Mouse (Mus musculus) MEL (cell line): ENCODE measurements at regions not wholly inside any gene's neighbourhood (a gene's known extent, or its start where the extent isn't known, plus 50 kb on each side); places are given as distances from the start of the nearest gene placed in this dataset.

Experiments
- DNase-seq: peaks from one replicate; pipeline ENCODE4 v3.0.0; 2011; ENCODE audit warnings: low read depth, low spot score
- H3K27ac ChIP-seq: 2 replicates; pipeline ENCODE4 v1.5.1; 2012; ENCODE audit warnings: low read depth, mild to moderate bottlenecking, control low read depth, low read length, moderate library complexity; ENCODE audit not compliant: control insufficient read depth
- H3K27me3 ChIP-seq, 2 experiments: fragments of 150-350 bp in 1 of 2; sonication (generic) in 1 of 2; 2 replicates each; pipeline ENCODE4 v1.6.1; 2012; ENCODE audit warnings: low read length in 2 of 2, mild to moderate bottlenecking in 2 of 2, improper control_type of control experiment in 1 of 2, moderate library complexity in 1 of 2; ENCODE audit not compliant: insufficient read depth in 2 of 2, control insufficient read depth in 1 of 2
- H3K36me3 ChIP-seq, 2 experiments: 2 replicates each; pipeline ENCODE4 v1.6.1; 2012 to 2014; ENCODE audit warnings: low read length in 2 of 2, improper control_type of control experiment in 1 of 2, inconsistent platforms in 1 of 2, mild to moderate bottlenecking in 1 of 2; ENCODE audit not compliant: insufficient read depth in 2 of 2, control insufficient read depth in 1 of 2
- H3K4me1 ChIP-seq, 2 experiments: fragments of 150-350 bp in 1 of 2; sonication (generic) in 1 of 2; 2 replicates each; pipeline ENCODE4 v1.6.1; 2012; ENCODE audit warnings: low read length in 2 of 2, improper control_type of control experiment in 1 of 2, mild to moderate bottlenecking in 1 of 2; ENCODE audit not compliant: insufficient read depth in 2 of 2, control insufficient read depth in 1 of 2
- H3K4me3 ChIP-seq, 2 experiments: fragments of 150-350 bp in 1 of 2; sonication (generic) in 1 of 2; 2 replicates each; pipeline ENCODE4 v1.5.1; 2012; ENCODE audit warnings: low read depth in 2 of 2, low read length in 2 of 2, mild to moderate bottlenecking in 2 of 2, moderate library complexity in 2 of 2, control low read depth in 1 of 2, improper control_type of control experiment in 1 of 2; ENCODE audit not compliant: control insufficient read depth in 1 of 2, insufficient read depth in 1 of 2
- H3K79me2 ChIP-seq: 2 replicates; pipeline ENCODE4 v1.6.1; 2012; ENCODE audit warnings: mild to moderate bottlenecking, low read length, moderate library complexity; ENCODE audit not compliant: control insufficient read depth, poor library complexity, insufficient read depth
- H3K9ac ChIP-seq: 2 replicates; pipeline ENCODE4 v1.6.1; 2012; ENCODE audit warnings: low read depth, mild to moderate bottlenecking, control low read depth, low read length, moderate library complexity; ENCODE audit not compliant: control insufficient read depth, poor library complexity, severe bottlenecking
- H3K9me3 ChIP-seq: fragments of 150-350 bp; sonication (generic); replicated peaks from 2 replicates; pipeline ENCODE4 v1.6.1; 2012; ENCODE audit warnings: mild to moderate bottlenecking, low read length, improper control_type of control experiment, moderate library complexity; ENCODE audit not compliant: insufficient read depth
- CHD1 ChIP-seq: IDR thresholded peaks from 2 replicates; pipeline ENCODE4 v1.6.1; 2012; ENCODE audit warnings: low read depth, mild to moderate bottlenecking, inconsistent platforms, low read length, improper control_type of control experiment
- CHD2 ChIP-seq: IDR thresholded peaks from 2 replicates; pipeline ENCODE4 v1.6.1; 2011; ENCODE audit warnings: low read length, improper control_type of control experiment
- CTCF ChIP-seq, 3 experiments: IDR thresholded peaks in 2 of 3; conservative IDR thresholded peaks in 1 of 3; 2 replicates each; pipeline ENCODE4 v1.5.1; 2011 to 2012; ENCODE audit warnings: low read length in 3 of 3, low read depth in 2 of 3, mild to moderate bottlenecking in 2 of 3, improper control_type of control experiment in 1 of 3, inconsistent platforms in 1 of 3, mixed read lengths in 1 of 3, moderate library complexity in 1 of 3; ENCODE audit not compliant: control insufficient read depth in 1 of 3, insufficient read depth in 1 of 3, poor library complexity in 1 of 3, severe bottlenecking in 1 of 3
- ELF1 ChIP-seq: IDR thresholded peaks from 2 replicates; pipeline ENCODE4 v1.6.1; 2014; ENCODE audit warnings: low read depth, mild to moderate bottlenecking, inconsistent platforms, low read length, improper control_type of control experiment, moderate library complexity
- EP300 ChIP-seq, 2 experiments: IDR thresholded peaks; 2 replicates each; pipeline ENCODE4 v1.6.1; 2011; ENCODE audit warnings: improper control_type of control experiment in 2 of 2, low read length in 2 of 2, low read depth in 1 of 2, mild to moderate bottlenecking in 1 of 2
- GATA1 ChIP-seq: IDR thresholded peaks from 2 replicates; pipeline ENCODE4 v1.6.1; 2011; ENCODE audit warnings: low read depth, low read length, improper control_type of control experiment
- KAT2A ChIP-seq: conservative IDR thresholded peaks from 2 replicates; pipeline ENCODE4 v1.6.1; 2012; ENCODE audit warnings: low read depth, low read length, improper control_type of control experiment, inconsistent platforms
- MAFK ChIP-seq: IDR thresholded peaks from 2 replicates; pipeline ENCODE4 v1.6.1; 2011; ENCODE audit warnings: low read depth, mild to moderate bottlenecking, low read length, improper control_type of control experiment, borderline replicate concordance
- MAX ChIP-seq: IDR thresholded peaks from 2 replicates; pipeline ENCODE4 v1.6.1; 2011; ENCODE audit warnings: low read length, improper control_type of control experiment
- MAZ ChIP-seq: IDR thresholded peaks from 2 replicates; pipeline ENCODE4 v1.6.1; 2012; ENCODE audit warnings: low read depth, mild to moderate bottlenecking, inconsistent platforms, low read length, improper control_type of control experiment
- MEF2A ChIP-seq: IDR thresholded peaks from 2 replicates; pipeline ENCODE4 v1.6.1; 2014; ENCODE audit warnings: low read depth, mild to moderate bottlenecking, inconsistent platforms, low read length, improper control_type of control experiment; ENCODE audit not compliant: poor library complexity, insufficient replicate concordance, severe bottlenecking; ENCODE audit errors: extremely low read depth
- MXI1 ChIP-seq: IDR thresholded peaks from 2 replicates; pipeline ENCODE4 v1.6.1; 2011; ENCODE audit warnings: mild to moderate bottlenecking, low read depth, low read length, improper control_type of control experiment
- MYC ChIP-seq: IDR thresholded peaks from 2 replicates; pipeline ENCODE4 v1.6.1; 2011; ENCODE audit warnings: low read depth, mild to moderate bottlenecking, low read length, improper control_type of control experiment, moderate library complexity
- NRF1 ChIP-seq: IDR thresholded peaks from 2 replicates; pipeline ENCODE4 v1.6.1; 2014; ENCODE audit warnings: low read depth, mild to moderate bottlenecking, inconsistent platforms, low read length, improper control_type of control experiment, moderate library complexity; ENCODE audit not compliant: poor library complexity, insufficient read depth, severe bottlenecking
- POLR2A ChIP-seq, 2 experiments: IDR thresholded peaks; 2 replicates each; pipeline ENCODE4 v1.6.1; 2011 to 2012; ENCODE audit warnings: low read length in 2 of 2, mild to moderate bottlenecking in 2 of 2, control low read depth in 1 of 2, improper control_type of control experiment in 1 of 2, low read depth in 1 of 2, moderate library complexity in 1 of 2; ENCODE audit not compliant: control insufficient read depth in 1 of 2, insufficient read depth in 1 of 2, poor library complexity in 1 of 2
- SIN3A ChIP-seq: IDR thresholded peaks from 2 replicates; pipeline ENCODE4 v1.6.1; 2012; ENCODE audit warnings: low read length, improper control_type of control experiment, inconsistent platforms
- TAL1 ChIP-seq: IDR thresholded peaks from 2 replicates; pipeline ENCODE4 v1.6.1; 2012; ENCODE audit warnings: mild to moderate bottlenecking, inconsistent platforms, low read length, moderate library complexity, mixed read lengths
- TBP ChIP-seq: IDR thresholded peaks from 2 replicates; pipeline ENCODE4 v1.8.0; 2011; ENCODE audit warnings: low read depth, low read length, improper control_type of control experiment
- TCF12 ChIP-seq: IDR thresholded peaks from 2 replicates; pipeline ENCODE4 v1.6.1; 2014; ENCODE audit warnings: low read depth, mild to moderate bottlenecking, inconsistent platforms, low read length, improper control_type of control experiment, moderate library complexity
- UBTF ChIP-seq: IDR thresholded peaks from 2 replicates; pipeline ENCODE4 v1.6.1; 2012; ENCODE audit warnings: low read depth, mild to moderate bottlenecking, inconsistent platforms, low read length, improper control_type of control experiment, moderate library complexity, borderline replicate concordance; ENCODE audit not compliant: insufficient read depth
- USF2 ChIP-seq, 2 experiments: IDR thresholded peaks; 2 replicates each; pipeline ENCODE4 v1.6.1; 2011 to 2012; ENCODE audit warnings: improper control_type of control experiment in 2 of 2, low read length in 2 of 2, borderline replicate concordance in 1 of 2, inconsistent platforms in 1 of 2, low read depth in 1 of 2, mild to moderate bottlenecking in 1 of 2; ENCODE audit not compliant: insufficient read depth in 1 of 2
- ZKSCAN1 ChIP-seq: IDR thresholded peaks from 2 replicates; pipeline ENCODE4 v1.6.1; 2012; ENCODE audit warnings: low read depth, mild to moderate bottlenecking, inconsistent platforms, low read length, improper control_type of control experiment, moderate library complexity

- Histone ChIP-seq H3K79me2 (no peaks in the 10 kb centered on the region), H3K9ac (no peak overlapping the region), H3K9me3 (no peaks in the 10 kb centered on the region), H3K27ac (no peak overlapping the region), H3K4me3 (no peak overlapping the region), H3K36me3 (no peaks in the 10 kb centered on the region), H3K4me1 (no peaks in the 10 kb centered on the region), H3K27me3 (no peaks in the 10 kb centered on the region)
- TF ChIP-seq TAL1 (no peak), MAFK (no peak), NRF1 (no peak), CTCF (IDR thresholded peaks at IDR 0.05 in 2 of 3, conservative IDR thresholded peaks at IDR 0.05 in 1 of 3; ENCODE audit: control insufficient read depth in 1 of 3, insufficient read depth in 1 of 3, low read depth in 2 of 3, low read length in 3 of 3, poor library complexity in 1 of 3, severe bottlenecking in 1 of 3) (no peak), GATA1 (no peak), MXI1 (no peak), UBTF (no peak), MAZ (no peak), SIN3A (no peak), MYC (no peak), TCF12 (no peak), POLR2A (IDR thresholded peaks at IDR 0.05; ENCODE audit: control insufficient read depth in 1 of 2, insufficient read depth in 1 of 2, low read depth in 1 of 2, low read length in 2 of 2, poor library complexity in 1 of 2) (no peak), TBP (no peak), ZKSCAN1 (no peak), CHD2 (no peak), KAT2A (no peak), MEF2A (no peak)
- no peak for DNase-seq
Observed at GRCm38 (mm10) chr3:151891336-151891735, 53.9 kb upstream of the Ptgfr start.

GRCm38 (mm10) chr3:151889738-151890137 is 52.3 kb upstream of the Ptgfr start:
- no peaks in the 10 kb centered on the region for H3K36me3 ChIP-seq
- H3K27ac ChIP-seq = no peak overlapping the region
- no peak overlapping the region for H3K4me3 ChIP-seq
- no peaks in the 10 kb centered on the region for H3K79me2 ChIP-seq
- no peak for TF ChIP-seq ELF1
- TF ChIP-seq TAL1 = no peak
- no peak for TF ChIP-seq TBP
- TF ChIP-seq MEF2A = no peak
- no peak for TF ChIP-seq POLR2A (IDR thresholded peaks at IDR 0.05; ENCODE audit: control insufficient read depth in 1 of 2, insufficient read depth in 1 of 2, low read depth in 1 of 2, low read length in 2 of 2, poor library complexity in 1 of 2)
- no peak for TF ChIP-seq EP300 (IDR thresholded peaks at IDR 0.05; ENCODE audit: low read depth in 1 of 2, low read length in 2 of 2)
- no peak for TF ChIP-seq CHD1
- TF ChIP-seq GATA1 = no peak
- TF ChIP-seq MAX = no peak
- TF ChIP-seq MAZ = no peak
- TF ChIP-seq USF2 (IDR thresholded peaks at IDR 0.05; ENCODE audit: borderline replicate concordance in 1 of 2, insufficient read depth in 1 of 2, low read depth in 1 of 2, low read length in 2 of 2) = no peak
- no peaks in the 10 kb centered on the region for H3K4me1 ChIP-seq
- H3K9me3 ChIP-seq = no peaks in the 10 kb centered on the region
- no peak for DNase-seq
- no peaks in the 10 kb centered on the region for H3K27me3 ChIP-seq
- no peak overlapping the region for H3K9ac ChIP-seq
